Mouse (Mus musculus): ENCODE measurements at regions not wholly inside any gene's neighbourhood (a gene's known extent, or its start where the extent isn't known, plus 50 kb on each side); places are given as distances from the start of the nearest gene placed in this dataset.

- no peak for TF ChIP-seq CTCF (IDR thresholded peaks at IDR 0.05; ENCODE audit: extremely low read depth, insufficient read length, insufficient replicate concordance, low read depth, low read length)
- no peak for TF ChIP-seq POLR2A (IDR thresholded peaks at IDR 0.05; ENCODE audit: low read depth, low read length)
Measured at GRCm38 (mm10) chr9:41517053-41517696, 355.7 kb upstream of the Ubash3b start.
